Mouse (Mus musculus) thymus, postnatal 14 days (tissue): ENCODE data around the gene Zfp418.
"Not testable (repeated sequence)": the region's sequence is repeated elsewhere in the genome, so short reads cannot be mapped to it uniquely, and the experiment has no call there.

Experiments
- DNase-seq: peaks from one replicate; pipeline ENCODE4 v3.0.0; 2021

The Zfp418 gene

GRCm38 (mm10) chr7:7171227-7172147 lies at the start of gene Zfp418:
Gene Zfp418, plus strand, starts transcription at chr7:7171330.
- peak; percentile 32 for DNase-seq

DNA sequence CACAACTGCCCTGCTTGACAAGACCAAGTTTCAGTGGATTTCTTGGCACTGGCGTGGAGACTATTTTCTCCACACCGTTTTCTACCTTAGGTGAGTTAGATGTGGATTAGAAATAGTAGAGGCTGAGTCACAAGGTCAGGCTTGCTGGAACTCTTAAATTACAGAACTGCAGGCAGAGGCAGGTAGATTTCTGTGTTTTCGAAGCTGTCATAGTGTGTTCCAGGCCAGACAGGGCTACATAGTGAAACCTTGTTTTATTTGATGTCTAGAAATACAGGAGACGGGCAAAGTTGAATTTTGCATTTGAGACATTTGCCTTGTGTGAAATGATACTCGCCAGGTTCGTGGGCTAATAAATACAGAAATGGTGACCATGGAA lies 49.5 kb upstream of the Zfp418 start:
- DNase-seq = no peak

GRCm38 (mm10) chr7:7130491-7131124 lies 40.5 kb upstream of the Zfp418 start:
- DNase-seq = not testable (repeated sequence)

DNA sequence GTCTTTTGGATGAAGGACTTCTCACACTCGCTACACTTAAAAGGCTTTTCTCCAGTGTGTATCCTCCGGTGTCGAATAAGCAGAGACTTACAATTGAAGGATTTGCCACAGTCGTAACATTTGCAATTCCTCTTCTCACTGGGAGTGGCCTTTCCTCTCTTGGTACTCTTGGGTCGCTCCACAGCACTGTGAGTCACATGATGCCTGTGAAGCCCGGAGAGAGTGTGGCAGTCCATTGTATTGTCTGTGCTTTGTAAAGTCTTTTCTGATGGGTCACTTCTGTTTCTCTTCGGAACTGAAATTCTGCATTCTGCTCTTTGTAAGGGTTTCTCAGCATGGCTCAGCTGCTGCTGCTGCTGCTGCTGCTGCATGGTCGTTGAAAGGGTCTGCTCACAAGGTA lies 38.4 kb upstream of the Zfp418 start:
- no peak for DNase-seq

DNA sequence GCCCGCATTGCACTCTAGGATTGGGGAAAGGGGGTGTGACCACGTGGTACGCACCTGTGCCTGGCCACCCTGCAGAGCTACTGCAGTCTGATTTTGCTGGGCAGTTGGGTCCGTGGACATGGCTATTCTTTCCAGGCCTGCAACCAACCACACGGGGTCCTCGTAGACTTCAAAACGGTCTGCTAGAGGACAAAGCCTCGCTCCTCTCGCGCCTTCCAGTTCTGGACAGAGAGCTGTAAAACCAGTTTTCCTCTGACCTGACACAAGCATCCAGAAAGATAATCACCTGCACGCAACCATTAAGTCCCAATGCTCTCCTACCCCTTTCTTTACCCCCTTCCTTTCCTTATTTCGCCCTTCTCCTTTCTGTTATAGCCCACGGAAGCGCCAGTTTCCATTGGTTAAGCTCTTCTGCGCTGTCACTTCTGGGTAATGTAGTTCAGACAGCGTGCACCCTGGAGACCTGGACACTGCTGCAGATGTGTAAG lies 34.7 kb upstream of the Zfp418 start, which contains the start of gene Zfp773:
Zfp773 (minus strand) TSS at position 377 of the 488 bp plus-strand sequence.
- peak; percentile 40 for DNase-seq

- no peak for DNase-seq
Measured at GRCm38 (mm10) chr7:7144215-7144614, 26.9 kb upstream of the Zfp418 start.

GRCm38 (mm10) chr7:7145991-7146608 lies 25.0 kb upstream of the Zfp418 start:
- no peak for DNase-seq

DNA sequence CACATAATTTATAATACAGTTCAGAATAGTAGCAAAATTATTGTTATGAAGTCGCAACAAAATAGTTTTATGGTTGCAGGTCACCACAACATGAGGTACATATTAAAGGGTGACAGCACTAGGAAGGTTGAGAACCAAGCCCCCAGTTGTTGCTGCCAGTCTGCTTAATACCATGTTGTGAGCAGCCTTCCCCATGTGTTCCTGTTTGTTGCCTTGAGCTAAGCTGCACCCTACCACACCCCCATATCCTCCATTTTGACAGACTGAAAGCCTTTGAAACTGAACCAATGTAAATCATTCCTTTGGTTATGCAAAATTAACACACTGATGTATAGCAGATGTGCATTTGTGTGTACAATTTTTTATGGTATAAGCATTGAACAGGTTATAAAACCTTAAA lies 14.8 kb downstream of the Zfp418 start:
- DNase-seq = no peak

DNA sequence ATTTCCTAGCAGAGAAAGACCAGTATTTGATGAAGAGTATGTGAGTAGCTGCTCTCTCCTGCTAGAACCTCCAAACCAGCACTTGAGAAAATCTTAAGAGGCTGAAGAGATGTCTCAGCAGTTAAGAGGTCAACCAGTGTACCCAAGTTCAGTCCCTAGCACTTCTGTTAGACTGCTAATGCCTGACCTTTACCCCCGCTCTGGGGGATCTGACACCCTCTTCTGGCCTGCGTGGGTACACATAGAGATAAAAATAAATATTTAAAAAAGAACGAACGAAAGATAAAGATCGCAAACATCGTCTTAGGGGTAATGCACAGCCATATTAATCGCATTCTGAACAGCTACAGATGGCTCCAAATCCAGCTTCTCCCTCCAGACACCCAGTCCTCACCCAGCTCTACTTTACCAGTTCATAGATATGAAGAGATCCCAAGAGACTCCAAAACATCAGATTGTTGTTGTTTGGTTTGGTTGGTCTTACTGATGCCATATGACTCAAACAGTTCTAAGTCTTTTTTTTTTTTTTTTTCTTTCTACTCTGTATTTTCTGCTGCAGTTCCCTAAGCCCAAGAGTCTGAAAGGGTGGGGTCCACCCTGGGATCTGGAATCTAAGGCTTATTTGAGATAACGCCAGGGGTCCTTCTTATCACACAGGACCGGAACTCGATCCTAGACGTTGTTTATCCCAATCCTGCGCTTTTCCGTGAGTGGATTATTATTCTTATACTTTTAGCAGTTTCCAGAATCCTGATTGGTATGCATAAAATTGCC lies 16.5 kb downstream of the Zfp418 start:
- DNase-seq = no peak

DNA sequence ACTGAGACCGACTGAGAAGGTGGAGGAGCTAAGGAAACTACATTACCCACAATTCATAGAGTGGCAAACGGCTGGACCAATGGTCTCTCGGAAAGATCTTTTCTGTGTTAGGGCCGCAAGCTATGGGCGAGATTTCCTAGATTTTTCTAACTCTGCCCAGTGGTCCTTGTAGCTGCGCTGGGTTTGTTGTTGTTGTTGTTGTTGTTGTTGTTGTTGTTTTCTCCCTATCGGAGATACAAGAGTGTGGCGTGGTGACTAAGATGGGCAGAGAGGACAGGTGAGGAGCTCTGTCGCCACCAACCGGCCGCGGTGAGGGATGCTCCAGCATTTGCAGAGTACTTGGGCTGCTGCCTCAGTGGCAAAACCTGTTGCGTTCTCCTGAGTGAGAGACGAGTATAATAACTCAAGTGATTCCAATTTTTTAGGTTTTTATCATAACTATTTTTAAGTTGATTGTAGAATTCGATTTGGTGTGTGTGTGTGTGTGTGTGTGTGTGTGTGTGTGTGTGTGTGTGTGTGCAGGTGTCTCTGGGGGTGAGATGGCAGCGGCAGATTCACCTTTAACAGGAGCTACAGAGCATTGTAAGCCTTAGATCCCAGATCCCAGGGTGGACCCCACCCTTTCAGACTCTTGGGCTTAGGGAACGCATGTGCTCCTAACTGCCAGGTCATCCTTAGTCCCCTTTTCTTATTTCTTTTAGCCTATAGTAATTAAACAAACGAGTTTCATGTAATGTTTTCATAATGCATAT lies 17.2 kb downstream of the Zfp418 start:
- DNase-seq = peak; percentile 77

- peak; percentile 57 for DNase-seq
Measured at GRCm38 (mm10) chr7:7209313-7210151, 38.4 kb downstream of the Zfp418 start, which contains the start of gene Zfp772. Gene Zfp772, minus strand, starts transcription at chr7:7209998.
